Mouse (Mus musculus): ENCODE data around the gene Endod1. TPM values are rescaled to one million over a fixed set of nuclear protein-coding genes. Genes with fewer than 3 reads are reported as not detected.
"Not testable (repeated sequence)": the region's sequence is repeated elsewhere in the genome, so short reads cannot be mapped to it uniquely, and the experiment has no call there.

Endod1 gene
- polyA plus RNA-seq, 1 experiment: 4.0 TPM

- TF ChIP-seq USF1 (IDR thresholded peaks at IDR 0.05; ENCODE audit: low read depth) (no peak), CTCF (IDR thresholded peaks at IDR 0.05; ENCODE audit: control insufficient read depth, insufficient read depth, insufficient read length) (no peak), MYOD1 (IDR thresholded peaks at IDR 0.05; ENCODE audit: control insufficient read depth, insufficient read length, low read depth) (no peak), MAX (IDR thresholded peaks at IDR 0.05) (no peak), FOSL1 (IDR thresholded peaks at IDR 0.05; ENCODE audit: insufficient read depth, low read length, poor library complexity, severe bottlenecking) (no peak), CEBPB (IDR thresholded peaks at IDR 0.05; ENCODE audit: low read depth) (no peak), MYOG (IDR thresholded peaks at IDR 0.05; ENCODE audit: control insufficient read depth, extremely low read depth, insufficient read length) (no peak)
- no peak overlapping the region for H3ac ChIP-seq (ENCODE audit: control insufficient read depth, insufficient read length, low read depth)
- H3K4me3 ChIP-seq (ENCODE audit: insufficient read depth, poor library complexity, severe bottlenecking): no peak overlapping the region
- no peaks in the 10 kb centered on the region for H3K79me2 ChIP-seq (ENCODE audit: control insufficient read depth, insufficient read depth)
- H3K36me3 ChIP-seq (ENCODE audit: control insufficient read depth, insufficient read depth): no peaks in the 10 kb centered on the region
- no peaks in the 10 kb centered on the region for H3K79me3 ChIP-seq (ENCODE audit: low read depth)
- no peaks in the 10 kb centered on the region for H3K27me3 ChIP-seq (ENCODE audit: control insufficient read depth, insufficient read depth, insufficient read length)
Measured at GRCm38 (mm10) chr9:14349380-14349779, 31.9 kb downstream of the Endod1 start.

GRCm38 (mm10) chr9:14348416-14348815, 32.9 kb downstream of the Endod1 start:
- no peaks in the 10 kb centered on the region for H3K36me3 ChIP-seq (ENCODE audit: control insufficient read depth, insufficient read depth)
- no peak overlapping the region for H3K4me3 ChIP-seq (ENCODE audit: insufficient read depth, poor library complexity, severe bottlenecking)
- no peak for TF ChIP-seq MAX (IDR thresholded peaks at IDR 0.05)
- TF ChIP-seq CEBPB (IDR thresholded peaks at IDR 0.05; ENCODE audit: low read depth): no peak
- TF ChIP-seq CTCF (IDR thresholded peaks at IDR 0.05; ENCODE audit: control insufficient read depth, insufficient read depth, insufficient read length): peak; percentile 22
- TF ChIP-seq MYOG (IDR thresholded peaks at IDR 0.05; ENCODE audit: control insufficient read depth, extremely low read depth, insufficient read length): no peak
- no peak for TF ChIP-seq FOSL1 (IDR thresholded peaks at IDR 0.05; ENCODE audit: insufficient read depth, low read length, poor library complexity, severe bottlenecking)
- TF ChIP-seq USF1 (IDR thresholded peaks at IDR 0.05; ENCODE audit: low read depth): no peak
- TF ChIP-seq MYOD1 (IDR thresholded peaks at IDR 0.05; ENCODE audit: control insufficient read depth, insufficient read length, low read depth): no peak
- H3K27me3 ChIP-seq (ENCODE audit: control insufficient read depth, insufficient read depth, insufficient read length): no peaks in the 10 kb centered on the region
- H3ac ChIP-seq (ENCODE audit: control insufficient read depth, insufficient read length, low read depth): no peak overlapping the region
- H3K79me3 ChIP-seq (ENCODE audit: low read depth): no peaks in the 10 kb centered on the region
- no peaks in the 10 kb centered on the region for H3K79me2 ChIP-seq (ENCODE audit: control insufficient read depth, insufficient read depth)

GRCm38 (mm10) chr9:14345866-14346265, 35.4 kb downstream of the Endod1 start:
- H3K79me3 ChIP-seq (ENCODE audit: low read depth); H3ac ChIP-seq (ENCODE audit: control insufficient read depth, insufficient read length, low read depth); H3K36me3 ChIP-seq (ENCODE audit: control insufficient read depth, insufficient read depth); H3K79me2 ChIP-seq (ENCODE audit: control insufficient read depth, insufficient read depth); H3K27me3 ChIP-seq (ENCODE audit: control insufficient read depth, insufficient read depth, insufficient read length); H3K4me3 ChIP-seq (ENCODE audit: insufficient read depth, poor library complexity, severe bottlenecking): not testable (repeated sequence)

- H3K79me3 ChIP-seq (ENCODE audit: low read depth): no peaks in the 10 kb centered on the region
- H3K4me3 ChIP-seq (ENCODE audit: insufficient read depth, poor library complexity, severe bottlenecking): no peak overlapping the region
- H3K36me3 ChIP-seq (ENCODE audit: control insufficient read depth, insufficient read depth): no peaks in the 10 kb centered on the region
- no peak for TF ChIP-seq MYOG (IDR thresholded peaks at IDR 0.05; ENCODE audit: control insufficient read depth, extremely low read depth, insufficient read length)
- peak; percentile 76 for TF ChIP-seq CTCF (IDR thresholded peaks at IDR 0.05; ENCODE audit: control insufficient read depth, insufficient read depth, insufficient read length)
- TF ChIP-seq MAX (IDR thresholded peaks at IDR 0.05): no peak
- TF ChIP-seq CEBPB (IDR thresholded peaks at IDR 0.05; ENCODE audit: low read depth): no peak
- TF ChIP-seq MYOD1 (IDR thresholded peaks at IDR 0.05; ENCODE audit: control insufficient read depth, insufficient read length, low read depth): no peak
- TF ChIP-seq FOSL1 (IDR thresholded peaks at IDR 0.05; ENCODE audit: insufficient read depth, low read length, poor library complexity, severe bottlenecking): no peak
- no peak for TF ChIP-seq USF1 (IDR thresholded peaks at IDR 0.05; ENCODE audit: low read depth)
- H3ac ChIP-seq (ENCODE audit: control insufficient read depth, insufficient read length, low read depth): no peak overlapping the region
- no peaks in the 10 kb centered on the region for H3K79me2 ChIP-seq (ENCODE audit: control insufficient read depth, insufficient read depth)
- H3K27me3 ChIP-seq (ENCODE audit: control insufficient read depth, insufficient read depth, insufficient read length): peaks cover 4% of the 10 kb centered on the region
Measured at GRCm38 (mm10) chr9:14342041-14342668, 39.2 kb downstream of the Endod1 start.

GRCm38 (mm10) chr9:14338701-14339100, 42.6 kb downstream of the Endod1 start:
- no peak for TF ChIP-seq MYOG (IDR thresholded peaks at IDR 0.05; ENCODE audit: control insufficient read depth, extremely low read depth, insufficient read length)
- no peak for TF ChIP-seq CEBPB (IDR thresholded peaks at IDR 0.05; ENCODE audit: low read depth)
- TF ChIP-seq MAX (IDR thresholded peaks at IDR 0.05): no peak
- TF ChIP-seq CTCF (IDR thresholded peaks at IDR 0.05; ENCODE audit: control insufficient read depth, insufficient read depth, insufficient read length): no peak
- TF ChIP-seq FOSL1 (IDR thresholded peaks at IDR 0.05; ENCODE audit: insufficient read depth, low read length, poor library complexity, severe bottlenecking): no peak
- no peak for TF ChIP-seq MYOD1 (IDR thresholded peaks at IDR 0.05; ENCODE audit: control insufficient read depth, insufficient read length, low read depth)
- TF ChIP-seq USF1 (IDR thresholded peaks at IDR 0.05; ENCODE audit: low read depth): no peak
- no peak overlapping the region for H3K4me3 ChIP-seq (ENCODE audit: insufficient read depth, poor library complexity, severe bottlenecking)
- no peaks in the 10 kb centered on the region for H3K79me2 ChIP-seq (ENCODE audit: control insufficient read depth, insufficient read depth)
- H3K79me3 ChIP-seq (ENCODE audit: low read depth): no peaks in the 10 kb centered on the region
- H3K36me3 ChIP-seq (ENCODE audit: control insufficient read depth, insufficient read depth): no peaks in the 10 kb centered on the region
- peaks cover 4% of the 10 kb centered on the region for H3K27me3 ChIP-seq (ENCODE audit: control insufficient read depth, insufficient read depth, insufficient read length)
- no peak overlapping the region for H3ac ChIP-seq (ENCODE audit: control insufficient read depth, insufficient read length, low read depth)

- H3K4me3 ChIP-seq (ENCODE audit: insufficient read depth, poor library complexity, severe bottlenecking): no peak overlapping the region
- no peaks in the 10 kb centered on the region for H3K27me3 ChIP-seq (ENCODE audit: control insufficient read depth, insufficient read depth, insufficient read length)
- no peaks in the 10 kb centered on the region for H3K36me3 ChIP-seq (ENCODE audit: control insufficient read depth, insufficient read depth)
- no peaks in the 10 kb centered on the region for H3K79me2 ChIP-seq (ENCODE audit: control insufficient read depth, insufficient read depth)
- no peak for TF ChIP-seq MAX (IDR thresholded peaks at IDR 0.05)
- no peak for TF ChIP-seq FOSL1 (IDR thresholded peaks at IDR 0.05; ENCODE audit: insufficient read depth, low read length, poor library complexity, severe bottlenecking)
- no peak for TF ChIP-seq MYOD1 (IDR thresholded peaks at IDR 0.05; ENCODE audit: control insufficient read depth, insufficient read length, low read depth)
- no peak for TF ChIP-seq MYOG (IDR thresholded peaks at IDR 0.05; ENCODE audit: control insufficient read depth, extremely low read depth, insufficient read length)
- TF ChIP-seq CEBPB (IDR thresholded peaks at IDR 0.05; ENCODE audit: low read depth): no peak
- no peak for TF ChIP-seq CTCF (IDR thresholded peaks at IDR 0.05; ENCODE audit: control insufficient read depth, insufficient read depth, insufficient read length)
- no peak for TF ChIP-seq USF1 (IDR thresholded peaks at IDR 0.05; ENCODE audit: low read depth)
- H3K79me3 ChIP-seq (ENCODE audit: low read depth): no peaks in the 10 kb centered on the region
- no peak overlapping the region for H3ac ChIP-seq (ENCODE audit: control insufficient read depth, insufficient read length, low read depth)
Measured at GRCm38 (mm10) chr9:14336901-14337300, 44.4 kb downstream of the Endod1 start.
